Mouse (Mus musculus) ovary, postnatal 36 days (tissue): Measurements from ENCODE around the gene Gm10722.
"Not testable (repeated sequence)": the region's sequence is repeated elsewhere in the genome, so short reads cannot be mapped to it uniquely, and the experiment has no call there.

Source experiments
- DNase-seq: peaks from one replicate; pipeline ENCODE4 v3.0.0; 2022; ENCODE audit warnings: low spot score, mixed read lengths

The Gm10722 gene

DNA sequence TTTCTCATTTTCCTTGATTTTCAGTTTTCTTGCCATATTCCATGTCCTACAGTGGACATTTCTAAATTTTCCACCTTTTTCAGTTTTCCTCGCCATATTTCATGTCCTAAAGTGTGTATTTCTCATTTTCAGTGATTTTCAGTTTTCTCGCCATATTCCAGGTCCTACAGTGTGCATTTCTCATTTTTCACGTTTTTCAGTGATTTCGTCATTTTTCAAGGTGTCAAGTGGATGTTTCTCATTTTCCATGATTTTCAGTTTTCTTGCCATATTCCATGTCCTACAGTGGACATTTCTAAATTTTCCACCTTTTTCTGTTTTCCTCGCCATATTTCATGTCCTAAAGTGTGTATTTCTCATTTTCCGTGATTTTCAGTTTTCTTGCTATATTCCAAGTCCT, 24.9 kb downstream of the Gm10722 start:
- DNase-seq: peak; percentile 12

DNA sequence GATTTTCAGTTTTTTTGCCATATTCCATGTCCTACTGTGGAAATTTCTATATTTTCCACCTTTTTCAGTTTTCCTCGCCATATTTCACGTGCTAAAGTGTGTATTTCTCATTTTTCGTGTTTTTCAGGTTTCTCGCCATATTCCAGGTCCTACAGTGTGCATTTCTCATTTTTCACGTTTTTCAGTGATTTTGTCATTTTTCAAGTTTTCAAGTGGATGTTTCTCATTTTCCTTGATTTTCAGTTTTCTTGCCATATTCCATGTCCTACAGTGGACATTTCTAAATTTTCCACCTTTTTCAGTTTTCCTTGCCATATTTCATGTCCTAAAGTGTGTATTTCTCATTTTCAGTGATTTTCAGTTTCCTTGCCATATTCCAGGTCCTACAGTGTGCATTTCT, 25.4 kb downstream of the Gm10722 start:
- DNase-seq: not testable (repeated sequence)

DNA sequence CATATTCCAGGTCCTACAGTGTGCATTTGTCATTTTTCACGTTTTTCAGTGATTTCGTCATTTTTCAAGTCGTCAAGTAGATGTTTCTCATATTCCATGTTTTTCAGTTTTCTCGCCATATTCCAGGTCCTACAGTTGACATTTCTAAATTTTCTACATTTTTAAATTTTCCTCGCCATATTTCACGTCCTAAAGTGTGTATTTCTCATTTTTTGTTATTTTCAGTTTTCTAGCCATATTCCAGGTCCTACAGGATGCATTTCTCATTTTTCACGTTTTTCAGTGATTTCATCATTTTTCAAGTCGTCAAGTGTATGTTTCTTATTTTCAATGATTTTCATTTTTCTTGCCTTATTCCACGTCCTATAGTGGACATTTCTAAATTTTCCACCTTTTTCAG, 26.0 kb downstream of the Gm10722 start:
- DNase-seq: not testable (repeated sequence)

DNA sequence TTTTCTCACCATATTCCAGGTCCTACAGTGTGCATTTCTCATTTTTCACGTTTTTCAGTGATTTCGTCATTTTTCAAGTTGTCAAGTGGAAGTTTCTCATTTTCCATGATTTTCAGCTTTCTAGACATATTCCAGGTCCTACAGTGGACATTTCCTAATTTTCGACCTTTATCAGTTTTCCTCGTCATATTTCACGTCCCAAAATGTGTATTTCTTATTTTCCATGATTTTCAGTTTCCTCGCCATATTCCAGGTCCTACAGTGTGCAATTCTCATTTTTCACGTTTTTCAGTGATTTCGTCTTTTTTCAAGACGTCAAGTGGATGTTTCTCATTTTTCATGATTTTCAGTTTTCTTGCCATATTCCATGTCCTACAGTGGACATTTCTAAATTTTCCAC, 26.5 kb downstream of the Gm10722 start:
- not testable (repeated sequence) for DNase-seq

DNA sequence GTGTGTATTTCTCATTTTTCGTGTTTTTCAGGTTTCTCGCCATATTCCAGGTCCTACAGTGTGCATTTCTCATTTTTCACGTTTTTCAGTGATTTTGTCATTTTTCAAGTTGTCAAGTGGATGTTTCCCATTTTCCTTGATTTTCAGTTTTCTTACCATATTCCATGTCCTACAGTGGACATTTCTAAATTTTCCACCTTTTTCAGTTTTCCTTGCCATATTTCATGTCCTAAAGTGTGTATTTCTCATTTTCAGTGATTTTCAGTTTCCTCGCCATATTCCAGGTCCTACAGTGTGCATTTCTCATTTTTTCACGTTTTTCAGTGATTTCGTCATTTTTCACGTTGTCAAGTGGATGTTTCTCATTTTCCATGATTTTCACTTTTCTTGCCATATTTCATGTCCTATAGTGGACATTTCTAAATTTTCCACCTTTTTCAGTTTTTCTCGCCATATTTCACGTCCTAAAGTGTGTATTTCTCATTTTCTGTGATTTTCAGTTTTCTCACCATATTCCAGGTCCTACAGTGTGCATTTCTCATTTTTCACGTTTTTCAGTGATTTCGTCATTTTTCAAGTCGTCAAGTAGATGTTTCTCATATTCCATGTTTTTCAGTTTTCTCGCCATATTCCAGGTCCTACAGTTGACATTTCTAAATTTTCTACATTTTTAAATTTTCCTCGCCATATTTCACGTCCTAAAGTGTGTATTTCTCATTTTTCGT, 28.7 kb downstream of the Gm10722 start:
- not testable (repeated sequence) for DNase-seq

DNA sequence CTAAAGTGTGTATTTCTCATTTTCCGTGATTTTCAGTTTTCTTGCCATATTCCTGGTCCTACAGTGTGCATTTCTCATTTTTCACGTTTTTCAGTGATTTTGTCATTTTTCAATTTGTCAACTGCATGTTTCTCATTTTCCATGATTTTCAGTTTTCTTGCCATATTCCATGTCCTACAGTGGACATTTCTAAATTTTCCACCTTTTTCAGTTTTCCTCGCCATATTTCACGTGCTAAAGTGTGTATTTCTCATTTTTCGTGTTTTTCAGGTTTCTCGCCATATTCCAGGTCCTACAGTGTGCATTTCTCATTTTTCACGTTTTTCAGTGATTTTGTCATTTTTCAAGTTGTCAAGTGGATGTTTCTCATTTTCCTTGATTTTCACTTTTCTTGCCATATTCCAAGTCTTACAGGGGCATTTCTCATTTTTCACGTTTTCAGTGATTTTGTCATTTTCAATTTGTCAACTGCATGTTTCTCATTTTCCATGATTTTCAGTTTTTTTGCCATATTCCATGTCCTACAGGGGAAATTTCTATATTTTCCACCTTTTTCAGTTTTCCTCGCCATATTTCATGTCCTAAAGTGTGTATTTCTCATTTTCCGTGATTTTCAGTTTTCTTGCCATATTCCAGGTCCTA, 30.1 kb downstream of the Gm10722 start:
- not testable (repeated sequence) for DNase-seq

DNA sequence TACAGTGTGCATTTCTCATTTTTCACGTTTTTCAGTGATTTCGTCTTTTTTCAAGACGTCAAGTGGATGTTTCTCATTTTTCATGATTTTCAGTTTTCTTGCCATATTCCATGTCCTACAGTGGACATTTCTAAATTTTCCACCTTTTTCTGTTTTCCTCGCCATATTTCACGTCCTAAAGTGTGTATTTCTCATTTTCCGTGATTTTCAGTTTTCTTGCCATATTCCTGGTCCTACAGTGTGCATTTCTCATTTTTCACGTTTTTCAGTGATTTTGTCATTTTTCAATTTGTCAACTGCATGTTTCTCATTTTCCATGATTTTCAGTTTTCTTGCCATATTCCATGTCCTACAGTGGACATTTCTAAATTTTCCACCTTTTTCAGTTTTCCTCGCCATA, 33.6 kb downstream of the Gm10722 start, which contains the start of gene Gm17535:
TSS of gene Gm17535 (plus strand) at position 301 of the 400 bp plus-strand sequence.
- DNase-seq: not testable (repeated sequence)

DNA sequence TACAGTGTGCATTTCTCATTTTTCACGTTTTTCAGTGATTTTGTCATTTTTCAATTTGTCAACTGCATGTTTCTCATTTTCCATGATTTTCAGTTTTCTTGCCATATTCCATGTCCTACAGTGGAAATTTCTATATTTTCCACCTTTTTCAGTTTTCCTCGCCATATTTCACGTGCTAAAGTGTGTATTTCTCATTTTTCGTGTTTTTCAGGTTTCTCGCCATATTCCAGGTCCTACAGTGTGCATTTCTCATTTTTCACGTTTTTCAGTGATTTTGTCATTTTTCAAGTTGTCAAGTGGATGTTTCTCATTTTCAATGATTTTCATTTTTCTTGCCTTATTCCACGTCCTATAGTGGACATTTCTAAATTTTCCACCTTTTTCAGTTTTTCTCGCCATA, 35.9 kb downstream of the Gm10722 start, which contains the start of gene Gm10715:
TSS of gene Gm10715 (plus strand) at position 301 of the 400 bp plus-strand sequence.
- not testable (repeated sequence) for DNase-seq

DNA sequence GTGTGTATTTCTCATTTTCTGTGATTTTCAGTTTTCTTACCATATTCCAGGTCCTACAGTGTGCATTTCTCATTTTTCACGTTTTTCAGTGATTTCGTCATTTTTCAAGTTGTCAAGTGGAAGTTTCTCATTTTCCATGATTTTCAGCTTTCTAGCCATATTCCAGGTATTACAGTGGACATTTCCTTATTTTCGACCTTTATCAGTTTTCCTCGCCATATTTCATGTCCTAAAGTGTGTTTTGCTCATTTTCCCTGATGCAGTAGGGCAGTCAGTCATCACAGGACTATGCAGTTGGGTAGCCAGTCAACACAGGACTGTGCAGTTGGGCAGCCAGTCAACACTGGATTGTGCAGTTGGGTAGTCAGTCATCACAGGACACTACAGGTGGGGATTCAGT, 37.4 kb downstream of the Gm10722 start:
- DNase-seq: not testable (repeated sequence)
